Mouse (Mus musculus) hindbrain, embryonic 15.5 days (tissue): ENCODE measurements around the gene Klb. TPM values are rescaled to one million over a fixed set of nuclear protein-coding genes. Genes with fewer than 3 reads are reported as not detected.
A peak's percentile ranks its signal among the peaks of the same experiment; 100 is the strongest.
"Not testable (repeated sequence)": the region's sequence is repeated elsewhere in the genome, so short reads cannot be mapped to it uniquely, and the experiment has no call there.

Source experiments
- ATAC-seq: fragments of 200-750 bp; cut with Nextera tagmentation; 2 replicates; pipeline ENCODE4 v1.8.0; 2017; ENCODE audit warnings: low read depth, moderate number of reproducible peaks, moderate TSS enrichment; ENCODE audit not compliant: low FRiP score
- H3K27ac ChIP-seq: fragments of 300-500 bp; sonication (generic); replicated peaks from 2 replicates; pipeline ENCODE4 v1.5.1; 2015; ENCODE audit warnings: mild to moderate bottlenecking, inconsistent platforms
- H3K27me3 ChIP-seq: fragments of 300-500 bp; sonication (generic); 2 replicates; pipeline ENCODE4 v1.6.1; 2015; ENCODE audit warnings: control low read depth, inconsistent platforms
- H3K36me3 ChIP-seq: fragments of 300-500 bp; sonication (generic); 2 replicates; pipeline ENCODE4 v1.6.1; 2015; ENCODE audit warnings: control low read depth, inconsistent platforms
- H3K4me1 ChIP-seq: fragments of 300-500 bp; sonication (generic); replicated peaks from 2 replicates; pipeline ENCODE4 v1.6.1; 2015; ENCODE audit warnings: control low read depth, inconsistent platforms
- H3K4me2 ChIP-seq: fragments of 300-500 bp; sonication (generic); 2 replicates; pipeline ENCODE4 v1.6.1; 2015; ENCODE audit warnings: moderate library complexity, mild to moderate bottlenecking, inconsistent platforms
- H3K4me3 ChIP-seq: fragments of 300-500 bp; sonication (generic); 2 replicates; pipeline ENCODE4 v1.5.1; 2015; ENCODE audit warnings: mild to moderate bottlenecking, inconsistent platforms
- H3K9ac ChIP-seq: fragments of 300-500 bp; sonication (generic); 2 replicates; pipeline ENCODE4 v1.6.1; 2015; ENCODE audit warnings: inconsistent platforms
- H3K9me3 ChIP-seq: fragments of 300-500 bp; sonication (generic); 2 replicates; pipeline ENCODE4 v1.6.1; 2016; ENCODE audit warnings: control low read depth, inconsistent platforms
- WGBS: fragments of 180-500 bp; shearing (Covaris S2); methylation state at CpG from one replicate; pipeline ENCODE4 v1.1.7; 2015; 5-methylcytosine and 5-hydroxymethylcytosine counted together
- polyA plus RNA-seq: library from polyadenylated mRNA; unstranded; fragments of >200 nt; fragmentation: Nextera tagmentation; extraction: Ambion mirVana; gene quantifications from 2 replicates; pipeline ENCODE4 v1.2.1, GENCODE M21; 2015

Gene Klb
- 0.08 and 0.32 TPM in 2 replicates for polyA plus RNA-seq

DNA sequence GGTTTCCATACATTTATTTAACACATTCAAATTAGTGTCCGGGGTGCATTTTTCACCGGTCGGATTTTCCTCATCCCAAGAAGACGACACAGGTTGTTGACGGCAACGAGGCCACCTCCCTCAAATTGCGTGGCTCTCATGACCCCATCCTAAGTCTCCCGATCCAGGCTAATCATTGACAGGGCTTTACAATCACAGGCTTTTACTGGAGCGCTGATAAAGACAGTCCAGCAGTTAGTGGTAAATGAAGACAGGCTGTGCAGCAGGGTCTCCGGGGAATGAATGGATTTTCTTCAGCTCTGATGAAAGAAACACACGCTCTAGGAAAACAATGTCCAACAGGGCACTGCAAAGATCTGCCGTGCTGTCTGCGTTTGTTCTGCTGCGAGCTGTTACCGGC is at the start of gene Klb:
TSS of gene Klb (plus strand) at position 147 of the 400 bp plus-strand sequence.
- no peak for ATAC-seq
- Histone ChIP-seq H3K27me3 (no peaks in the 10 kb centered on the region), H3K4me1 (peaks cover 5% of the 10 kb centered on the region; the same call in 1 of the 2 replicates), H3K27ac (no peak within 1 kb of the TSS), H3K4me2 (peak within 1 kb of the TSS; percentile 58), H3K9me3 (no peaks in the 10 kb centered on the region), H3K36me3 (no peaks in the 10 kb centered on the region), H3K4me3 (peak within 1 kb of the TSS; percentile 25), H3K9ac (peak within 1 kb of the TSS; percentile 27; the same call in 1 of the 2 replicates)
- WGBS = 23% methylated on average over 15 of the region's 15 CpGs

DNA sequence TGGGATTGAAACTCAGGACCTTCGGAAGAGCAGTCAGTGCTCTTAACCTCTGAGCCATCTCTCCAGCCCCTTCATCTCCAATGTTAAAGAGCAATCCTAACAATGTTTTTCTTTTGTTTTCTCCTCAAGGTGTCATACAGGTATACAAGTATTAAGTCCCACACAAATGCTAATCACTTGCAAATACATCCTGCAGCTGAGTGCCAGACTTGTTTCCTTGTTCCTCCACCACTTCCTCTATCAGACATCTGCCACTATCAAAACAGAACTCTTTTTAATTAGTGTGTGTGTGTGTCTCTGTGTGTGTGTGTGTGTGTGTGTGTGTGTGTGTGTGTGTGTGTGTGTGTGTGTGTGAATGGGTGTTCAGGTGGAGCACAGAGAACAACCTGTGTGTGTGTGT is 48.5 kb upstream of the Klb start:
- 92% methylated on average over 1 of the region's 1 CpGs for WGBS
- H3K36me3 ChIP-seq, H3K9me3 ChIP-seq, ATAC-seq, H3K27me3 ChIP-seq, H3K4me1 ChIP-seq, H3K9ac ChIP-seq, H3K27ac ChIP-seq, H3K4me2 ChIP-seq, H3K4me3 ChIP-seq: not testable (repeated sequence)

DNA sequence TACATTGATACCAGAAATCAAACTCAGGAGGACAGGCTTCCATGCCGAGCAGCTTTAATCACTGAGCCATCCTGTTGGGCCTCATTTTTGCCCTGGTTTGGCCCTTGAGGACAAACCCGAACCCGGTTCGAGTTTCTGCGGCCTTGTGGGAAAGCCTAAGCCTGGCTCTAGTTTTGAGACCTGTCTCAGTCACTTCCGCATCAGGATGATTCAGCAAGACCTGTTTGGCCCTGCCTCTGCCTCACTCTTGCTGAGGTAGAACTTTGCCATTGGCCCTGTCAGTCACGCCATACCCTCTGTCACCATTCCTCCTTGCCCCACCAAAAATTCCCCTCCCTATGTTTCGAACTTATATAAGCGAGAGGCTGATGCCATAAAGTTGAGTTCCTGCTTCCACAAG is 48.0 kb upstream of the Klb start:
- Histone ChIP-seq H3K36me3 (peaks cover 8% of the 10 kb centered on the region), H3K9me3 (no peaks in the 10 kb centered on the region), H3K27ac (no peak overlapping the region), H3K4me3 (no peak overlapping the region), H3K27me3 (no peaks in the 10 kb centered on the region), H3K4me2 (no peak overlapping the region), H3K4me1 (no peaks in the 10 kb centered on the region), H3K9ac (no peak overlapping the region)
- ATAC-seq = no peak
- WGBS = 98% methylated on average over 9 of the region's 9 CpGs

DNA sequence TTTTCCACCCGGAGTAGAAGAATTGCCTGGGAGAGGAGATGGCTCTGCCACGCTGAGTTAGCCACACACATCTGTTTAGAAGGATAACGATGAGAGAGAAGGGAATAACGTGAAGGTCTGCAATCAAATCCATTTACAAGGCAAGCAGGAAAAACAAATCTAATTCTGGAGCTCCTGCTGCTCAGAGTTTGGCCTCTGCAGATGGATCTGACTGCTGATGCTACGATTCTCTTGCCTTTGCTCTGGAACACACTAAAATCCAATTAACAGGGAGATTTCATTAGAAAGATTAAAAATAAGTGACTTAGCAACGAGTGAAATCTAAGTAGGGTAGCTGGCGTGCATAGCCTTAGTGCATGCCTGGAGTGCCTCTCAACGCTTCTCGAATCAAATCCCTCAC is 42.6 kb upstream of the Klb start:
- Histone ChIP-seq H3K4me3 (no peak overlapping the region), H3K9ac (no peak overlapping the region), H3K4me2 (no peak overlapping the region), H3K36me3 (0 out of 2 replicates have a peak, but pooled peaks cover 2% of the 10 kb centered on the region), H3K27me3 (no peaks in the 10 kb centered on the region), H3K9me3 (no peaks in the 10 kb centered on the region), H3K4me1 (no peaks in the 10 kb centered on the region), H3K27ac (peak overlapping the region; percentile 20; the same call in 1 of the 2 replicates)
- no peak for ATAC-seq
- WGBS = 71% methylated on average over 9 of the region's 9 CpGs

DNA sequence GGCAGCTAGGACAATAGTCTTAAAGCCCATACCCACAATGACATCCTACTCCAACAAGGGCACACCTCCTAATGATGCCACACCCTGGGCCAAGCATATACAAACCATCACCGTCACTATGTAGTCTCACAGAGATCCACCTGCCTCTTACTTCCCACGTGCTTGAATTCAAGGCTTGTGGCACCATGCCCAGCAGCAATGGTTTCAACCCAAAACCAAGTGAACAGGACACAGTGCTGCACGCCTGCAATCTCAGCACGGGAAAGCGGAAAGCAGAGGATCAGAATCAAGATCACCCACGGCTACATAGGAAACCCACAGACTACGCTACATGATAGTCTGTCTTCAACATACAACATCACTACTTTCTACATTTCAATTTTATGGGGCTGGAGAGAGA is 39.9 kb upstream of the Klb start:
- Histone ChIP-seq H3K4me1 (no peaks in the 10 kb centered on the region), H3K9ac (no peak overlapping the region), H3K4me2 (no peak overlapping the region), H3K9me3 (no peaks in the 10 kb centered on the region), H3K4me3 (no peak overlapping the region), H3K36me3 (peaks cover 14% of the 10 kb centered on the region), H3K27me3 (no peaks in the 10 kb centered on the region), H3K27ac (no peak overlapping the region)
- WGBS = 97% methylated on average over 7 of the region's 7 CpGs
- ATAC-seq = no peak

DNA sequence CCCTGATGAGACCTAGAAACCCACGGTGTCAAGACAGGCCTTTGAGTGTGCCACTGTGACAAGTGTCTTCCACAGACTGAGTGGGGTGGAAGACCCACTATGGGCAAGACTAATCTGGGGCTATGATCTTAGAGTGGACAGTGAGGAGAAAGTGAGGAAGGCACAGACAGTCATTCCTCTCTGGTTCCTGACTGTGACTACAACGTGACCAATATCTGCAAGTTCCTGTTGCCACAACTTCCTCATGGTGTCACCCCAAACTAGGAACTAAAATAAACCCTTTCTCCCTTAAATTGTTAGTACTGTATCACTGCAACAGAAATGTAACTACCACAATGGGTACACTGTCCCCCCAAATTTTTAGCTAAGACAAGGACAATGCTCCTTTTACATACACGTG is 39.2 kb upstream of the Klb start:
- H3K9ac ChIP-seq = no peak overlapping the region
- H3K9me3 ChIP-seq = no peaks in the 10 kb centered on the region
- ATAC-seq = no peak
- WGBS = 96% methylated on average over 3 of the region's 3 CpGs
- H3K4me2 ChIP-seq = no peak overlapping the region
- H3K4me1 ChIP-seq = no peaks in the 10 kb centered on the region
- H3K27me3 ChIP-seq = no peaks in the 10 kb centered on the region
- H3K27ac ChIP-seq = no peak overlapping the region
- no peak overlapping the region for H3K4me3 ChIP-seq
- H3K36me3 ChIP-seq = peaks cover 14% of the 10 kb centered on the region

DNA sequence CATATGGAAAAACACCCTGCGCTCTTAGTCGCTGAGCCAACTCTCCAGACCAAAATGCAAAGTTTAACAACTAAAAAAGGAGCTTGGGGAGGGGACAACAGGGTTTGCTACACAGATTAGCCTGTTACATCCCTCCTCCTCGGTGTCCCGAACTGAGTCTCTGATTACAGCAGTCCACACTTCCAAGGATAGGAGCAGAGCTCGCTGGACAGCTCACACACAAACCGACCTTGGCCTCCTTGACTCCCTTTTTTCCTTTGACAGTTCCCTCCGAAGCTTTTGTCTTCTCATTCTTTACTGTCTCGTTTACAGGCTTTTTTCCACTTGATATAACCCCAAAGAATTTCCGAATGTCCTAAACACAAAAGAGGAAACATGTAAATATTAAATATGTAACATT is 28.9 kb upstream of the Klb start:
- no peak overlapping the region for H3K4me2 ChIP-seq
- ATAC-seq = no peak
- 90% methylated on average over 9 of the region's 9 CpGs for WGBS
- no peaks in the 10 kb centered on the region for H3K27me3 ChIP-seq
- H3K9ac ChIP-seq = no peak overlapping the region
- H3K4me1 ChIP-seq = no peaks in the 10 kb centered on the region
- H3K4me3 ChIP-seq = no peak overlapping the region
- no peaks in the 10 kb centered on the region for H3K9me3 ChIP-seq
- no peak overlapping the region for H3K27ac ChIP-seq
- peaks cover 3% of the 10 kb centered on the region; the same call in 1 of the 2 replicates for H3K36me3 ChIP-seq

DNA sequence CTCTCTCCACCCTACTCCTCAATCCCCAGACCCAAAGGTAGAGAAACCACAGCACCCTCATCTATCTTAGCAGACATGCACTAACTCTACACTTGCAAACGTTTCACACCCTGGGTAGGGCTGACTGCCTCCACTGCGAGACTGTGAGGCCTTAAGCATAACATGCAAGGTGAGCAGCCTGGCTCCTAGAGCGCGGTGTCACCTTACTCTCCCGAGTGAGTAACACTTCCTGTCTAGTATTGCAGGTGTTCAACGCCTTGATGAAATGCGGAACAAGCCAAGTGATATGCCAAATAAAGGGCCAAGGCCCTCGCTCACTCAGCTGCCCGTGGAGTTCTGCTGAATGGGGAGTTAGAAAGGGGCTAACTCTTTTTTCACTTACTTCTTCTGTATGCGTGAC is 25.9 kb upstream of the Klb start:
- Histone ChIP-seq H3K4me2 (no peak overlapping the region), H3K4me1 (0 out of 2 replicates have a peak, but pooled peaks cover 3% of the 10 kb centered on the region), H3K9me3 (no peaks in the 10 kb centered on the region), H3K9ac (no peak overlapping the region), H3K27me3 (no peaks in the 10 kb centered on the region), H3K36me3 (peaks cover 3% of the 10 kb centered on the region; the same call in 1 of the 2 replicates), H3K4me3 (no peak overlapping the region), H3K27ac (no peak overlapping the region)
- ATAC-seq = no peak
- WGBS = 89% methylated on average over 10 of the region's 10 CpGs

DNA sequence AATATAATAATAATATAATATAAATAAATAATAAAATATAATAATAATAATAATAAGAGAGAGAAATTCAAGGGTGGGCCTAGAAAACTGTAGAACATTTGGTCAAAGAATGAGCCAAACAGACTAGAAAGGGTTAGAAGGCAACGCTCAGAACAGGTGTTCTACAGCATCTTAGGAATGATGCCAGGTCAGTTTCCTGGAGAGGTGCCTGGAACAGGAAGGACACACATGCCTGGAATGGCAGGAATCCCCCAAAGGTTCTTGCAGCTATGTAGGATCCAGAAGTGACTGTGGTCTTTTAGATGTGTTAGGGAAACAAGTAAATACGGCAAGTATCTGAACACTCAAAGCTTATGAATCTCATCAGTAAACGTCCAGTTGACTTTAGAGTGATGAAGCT is 23.8 kb upstream of the Klb start:
- Histone ChIP-seq H3K36me3 (no peaks in the 10 kb centered on the region), H3K4me2 (no peak overlapping the region), H3K9ac (no peak overlapping the region), H3K4me1 (0 out of 2 replicates have a peak, but pooled peaks cover 3% of the 10 kb centered on the region), H3K4me3 (no peak overlapping the region), H3K27ac (no peak overlapping the region), H3K27me3 (no peaks in the 10 kb centered on the region), H3K9me3 (no peaks in the 10 kb centered on the region)
- ATAC-seq = no peak
- WGBS = 91% methylated on average over 3 of the region's 3 CpGs

DNA sequence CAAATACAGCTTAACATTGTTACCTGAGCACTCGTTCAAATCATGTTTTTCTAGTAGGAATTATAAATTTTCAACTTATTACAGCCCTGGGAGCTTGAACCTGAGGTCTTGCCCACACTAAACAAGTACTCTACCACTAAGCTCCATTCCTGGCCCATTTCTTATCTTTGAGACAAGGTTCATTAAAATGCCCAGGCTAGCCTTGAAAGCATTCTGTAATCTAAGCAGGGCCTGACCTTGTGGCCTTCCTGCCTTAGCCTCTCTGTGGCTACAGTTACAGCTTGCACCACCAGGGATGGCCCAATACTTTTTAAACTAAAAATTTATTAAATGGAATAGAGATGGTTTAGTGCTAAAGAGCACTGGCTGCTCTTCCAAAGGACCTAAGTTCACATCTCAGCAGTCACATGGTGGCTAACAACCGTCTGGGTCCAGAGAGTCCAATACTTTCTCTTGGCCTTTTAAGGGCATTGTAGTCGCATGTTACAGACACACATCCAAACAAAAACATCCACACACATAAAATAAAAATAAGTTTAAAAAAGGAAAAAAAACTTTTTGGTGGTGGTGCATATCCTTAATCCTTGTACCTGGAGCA is 23.3 kb upstream of the Klb start:
- Histone ChIP-seq H3K27me3 (no peaks in the 10 kb centered on the region), H3K4me3 (no peak overlapping the region), H3K4me2 (no peak overlapping the region), H3K9me3 (no peaks in the 10 kb centered on the region), H3K36me3 (no peaks in the 10 kb centered on the region), H3K9ac (no peak overlapping the region), H3K4me1 (0 out of 2 replicates have a peak, but pooled peaks cover 3% of the 10 kb centered on the region), H3K27ac (no peak overlapping the region)
- WGBS = 92% methylated on average over 3 of the region's 3 CpGs
- ATAC-seq = no peak

DNA sequence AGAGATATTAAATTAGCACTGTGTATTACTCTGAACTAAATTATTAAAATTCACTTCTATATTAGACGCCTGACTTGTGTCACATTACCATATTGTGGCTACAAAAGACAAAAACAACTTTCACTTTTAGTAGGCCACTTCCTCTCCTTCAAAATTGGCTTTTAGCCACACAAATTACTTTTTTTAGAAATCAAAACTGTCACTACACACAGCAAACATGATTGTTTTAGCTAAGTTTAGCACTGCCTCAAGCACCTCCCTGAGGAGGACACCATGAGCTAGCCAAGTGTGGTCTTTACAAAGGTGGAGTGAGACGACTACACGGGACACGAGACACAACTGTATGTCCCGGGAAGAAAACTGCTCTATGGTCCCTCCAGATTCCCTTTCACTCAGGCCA is 21.9 kb upstream of the Klb start:
- WGBS = 76% methylated on average over 5 of the region's 5 CpGs
- Histone ChIP-seq H3K9me3 (no peaks in the 10 kb centered on the region), H3K27me3 (no peaks in the 10 kb centered on the region), H3K4me2 (no peak overlapping the region), H3K4me3 (no peak overlapping the region), H3K27ac (0 out of 2 replicates have a peak overlapping the region, but pooled peaks have one; percentile 42), H3K4me1 (0 out of 2 replicates have a peak, but pooled peaks cover 3% of the 10 kb centered on the region), H3K9ac (no peak overlapping the region), H3K36me3 (no peaks in the 10 kb centered on the region)
- no peak for ATAC-seq

DNA sequence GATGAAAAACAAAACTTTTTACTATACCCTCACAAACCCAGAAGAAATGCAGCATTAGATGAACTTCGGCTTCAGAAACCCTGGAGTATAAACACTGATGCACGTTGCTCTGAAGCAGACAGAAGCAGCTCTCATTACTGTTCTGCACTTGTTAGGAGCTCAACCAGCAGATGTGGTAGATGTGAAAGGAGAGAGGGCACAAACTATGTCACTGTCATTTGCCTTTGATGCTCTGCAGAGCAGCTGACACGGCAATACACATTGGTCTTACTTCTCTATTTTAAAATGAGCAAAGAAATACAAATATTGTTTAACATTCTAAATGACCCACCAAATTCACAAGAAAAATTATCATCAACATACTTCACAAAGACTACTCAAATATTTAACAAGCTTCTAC is 18.1 kb upstream of the Klb start:
- no peaks in the 10 kb centered on the region for H3K9me3 ChIP-seq
- H3K36me3 ChIP-seq = no peaks in the 10 kb centered on the region
- no peak overlapping the region for H3K4me2 ChIP-seq
- H3K9ac ChIP-seq = no peak overlapping the region
- H3K27me3 ChIP-seq = no peaks in the 10 kb centered on the region
- peaks cover 14% of the 10 kb centered on the region; the same call in 1 of the 2 replicates for H3K4me1 ChIP-seq
- no peak overlapping the region for H3K4me3 ChIP-seq
- WGBS = 78% methylated on average over 3 of the region's 3 CpGs
- H3K27ac ChIP-seq = no peak overlapping the region
- no peak for ATAC-seq

DNA sequence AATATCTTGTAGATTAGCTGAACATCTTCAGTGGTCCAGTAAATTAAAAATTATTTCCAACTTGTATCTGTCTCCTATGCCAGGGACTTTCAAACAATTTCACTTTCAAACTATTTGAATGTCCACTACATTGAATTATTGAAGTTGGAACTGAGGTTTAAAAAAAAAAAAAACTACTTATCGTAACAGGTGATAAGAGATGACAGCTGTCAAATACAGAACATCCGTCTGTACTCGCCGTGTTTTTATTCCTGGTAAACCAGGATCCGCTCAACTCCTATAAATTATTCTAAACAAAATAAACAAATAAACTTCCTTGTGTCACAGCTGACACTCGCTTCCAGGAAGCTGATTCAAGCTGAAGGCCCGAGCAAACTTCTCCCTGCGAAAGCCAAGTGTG is 13.3 kb upstream of the Klb start:
- WGBS = 11% methylated on average over 8 of the region's 8 CpGs
- no peaks in the 10 kb centered on the region for H3K9me3 ChIP-seq
- no peaks in the 10 kb centered on the region for H3K36me3 ChIP-seq
- H3K9ac ChIP-seq = peak overlapping the region; percentile 77
- peak overlapping the region; percentile 71 for H3K4me2 ChIP-seq
- ATAC-seq = no peak
- H3K4me3 ChIP-seq = peak overlapping the region; percentile 79
- 0 out of 2 replicates have a peak overlapping the region, but pooled peaks have one; percentile 65 for H3K27ac ChIP-seq
- H3K4me1 ChIP-seq = peaks cover 18% of the 10 kb centered on the region
- no peaks in the 10 kb centered on the region for H3K27me3 ChIP-seq
